Mouse (Mus musculus): ENCODE results near the gene Unc13d.
"Not testable (repeated sequence)": the region's sequence is repeated elsewhere in the genome, so short reads cannot be mapped to it uniquely, and the experiment has no call there.

Gene Unc13d

DNA sequence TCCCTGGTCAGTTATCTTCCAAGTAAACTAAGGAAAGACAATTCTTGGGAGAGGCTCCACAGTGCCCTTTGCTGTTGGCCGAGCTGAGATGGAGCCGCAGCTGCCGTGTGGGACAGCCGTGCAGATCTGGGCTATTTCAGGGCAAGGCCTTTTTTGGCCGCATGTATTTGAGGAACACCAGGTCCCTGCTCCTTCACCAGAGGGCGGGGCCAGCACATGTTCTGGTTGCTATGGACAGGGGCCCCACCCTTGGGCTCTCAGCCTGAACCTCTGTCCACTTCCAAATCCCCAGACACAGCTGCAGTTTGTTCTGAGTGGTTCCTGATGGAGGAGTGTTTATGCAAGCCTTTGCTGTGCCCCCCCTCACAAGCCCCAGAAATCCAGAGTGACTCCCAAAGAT, 22.6 kb upstream of the Unc13d start:
- no peak for DNase-seq (ENCODE audit: low spot score)

GRCm38 (mm10) chr11:116099462-116099861, 21.7 kb upstream of the Unc13d start:
- DNase-seq (ENCODE audit: low spot score) = no peak

DNA sequence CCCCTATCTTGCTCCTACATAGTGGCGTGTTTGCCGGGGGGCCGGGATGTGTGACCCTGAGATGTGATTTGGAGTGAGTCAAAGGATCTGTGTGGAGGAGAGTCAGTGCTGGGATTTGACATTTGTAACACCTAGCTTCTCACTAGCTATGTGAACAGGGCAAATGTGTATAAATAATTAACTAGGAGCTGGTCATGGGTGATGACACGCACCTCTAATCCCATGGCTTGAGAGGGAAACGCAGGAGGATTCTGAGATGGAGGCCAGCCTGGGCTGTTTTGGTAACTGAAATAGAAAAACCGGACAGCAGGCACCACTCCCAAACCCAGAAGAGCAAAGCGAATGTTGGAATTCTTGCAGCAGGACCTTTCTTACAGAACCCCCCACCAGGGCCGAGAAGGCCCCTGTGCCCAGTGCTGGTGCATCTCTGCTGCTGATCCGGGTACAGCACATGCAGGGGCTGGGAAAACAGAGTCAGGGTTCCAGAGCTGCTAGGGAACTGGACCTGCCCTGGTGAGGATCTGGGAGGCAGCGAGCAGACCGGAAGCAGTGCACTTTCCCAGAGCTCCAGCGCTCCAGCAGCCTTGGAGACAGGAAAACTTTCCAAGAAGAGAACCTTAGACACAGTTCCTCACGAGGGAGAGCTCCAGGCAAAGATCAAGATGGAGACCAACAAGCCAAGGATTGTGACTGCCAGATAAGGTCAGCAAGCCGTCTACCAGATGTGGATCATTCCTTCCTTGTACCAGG, 21.1 kb upstream of the Unc13d start:
- no peak for DNase-seq (ENCODE audit: low spot score)

GRCm38 (mm10) chr11:116096213-116097108, 18.7 kb upstream of the Unc13d start:
- no peak for DNase-seq (ENCODE audit: low spot score)

- peak; percentile 60 for DNase-seq (ENCODE audit: low spot score)
Observed at GRCm38 (mm10) chr11:116095573-116095972, 17.8 kb upstream of the Unc13d start.

- DNase-seq (ENCODE audit: low spot score) = no peak
Observed at GRCm38 (mm10) chr11:116093771-116094565, 16.2 kb upstream of the Unc13d start.

DNA sequence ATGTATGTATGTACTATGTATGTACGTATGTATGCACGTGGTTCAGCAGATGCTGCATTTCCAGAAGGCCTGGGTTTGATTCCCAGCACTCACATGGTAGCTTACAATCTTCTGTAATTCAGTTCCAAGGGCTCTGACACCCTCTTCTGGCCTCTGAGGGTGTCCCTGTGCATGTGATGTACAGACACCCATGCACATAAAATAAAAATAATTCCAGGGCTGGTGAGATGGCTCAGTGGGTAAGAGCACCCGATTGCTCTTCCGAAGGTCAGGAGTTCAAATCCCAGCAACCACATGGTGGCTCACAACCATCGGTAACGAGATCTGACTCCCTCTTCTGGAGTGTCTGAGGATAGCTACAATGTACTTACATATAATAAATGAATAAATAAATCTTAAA, 15.2 kb upstream of the Unc13d start:
- not testable (repeated sequence) for DNase-seq (ENCODE audit: low spot score)

DNA sequence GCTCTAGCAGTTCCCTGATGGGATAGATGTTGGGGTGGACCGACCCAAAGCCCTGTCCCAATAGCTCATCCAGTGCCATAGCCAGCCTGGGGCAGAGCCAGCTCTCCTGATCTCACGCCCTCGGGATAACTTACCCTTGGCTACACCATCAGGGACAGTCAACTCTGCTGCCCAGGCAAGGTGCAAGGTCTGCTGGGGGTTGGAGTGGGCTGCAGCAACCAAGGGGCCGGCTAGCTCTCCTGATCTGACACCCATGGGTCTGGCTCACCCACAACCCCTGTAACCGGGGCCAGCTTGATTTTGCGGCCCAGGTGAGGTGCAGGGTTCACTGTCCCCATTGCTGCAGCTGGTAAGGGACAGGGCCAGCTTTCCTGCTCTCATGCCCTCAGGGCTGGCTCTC, 13.8 kb upstream of the Unc13d start:
- DNase-seq (ENCODE audit: low spot score) = no peak

GRCm38 (mm10) chr11:116089545-116089944, 11.8 kb upstream of the Unc13d start:
- no peak for DNase-seq (ENCODE audit: low spot score)

DNA sequence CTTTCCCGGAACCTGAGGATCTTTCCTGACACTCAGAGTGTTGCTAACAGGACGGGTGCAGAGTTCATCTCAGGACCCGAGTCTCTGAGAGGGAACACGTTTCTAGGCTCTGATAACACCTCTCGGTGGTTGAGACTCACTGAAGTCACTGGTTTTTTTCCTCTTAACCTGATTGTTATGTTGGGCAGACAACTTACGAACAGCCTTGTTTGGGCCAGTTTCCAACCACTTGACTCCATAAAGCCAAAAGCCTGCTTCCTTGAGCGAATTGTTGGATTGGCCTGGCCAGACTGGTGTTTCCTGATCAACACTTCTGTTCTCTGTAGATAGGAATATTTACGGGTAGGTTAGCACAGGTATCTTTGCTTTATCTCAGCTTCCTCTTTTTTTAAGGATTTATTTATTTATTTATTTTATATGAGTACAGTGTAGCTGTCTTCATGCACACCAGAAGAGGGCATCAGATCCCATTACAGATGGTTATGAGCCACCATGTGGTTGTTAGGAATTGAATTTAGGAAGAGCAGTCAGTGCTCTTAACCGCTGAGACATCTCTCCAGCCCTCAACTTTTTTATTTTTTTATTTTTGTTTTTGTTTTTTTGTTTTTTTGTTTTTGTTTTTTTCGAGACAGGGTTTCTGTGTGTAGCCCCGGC, 11.1 kb upstream of the Unc13d start:
- no peak for DNase-seq (ENCODE audit: low spot score)

- no peak for DNase-seq (ENCODE audit: low spot score)
Observed at GRCm38 (mm10) chr11:116088188-116088587, 10.4 kb upstream of the Unc13d start.

DNA sequence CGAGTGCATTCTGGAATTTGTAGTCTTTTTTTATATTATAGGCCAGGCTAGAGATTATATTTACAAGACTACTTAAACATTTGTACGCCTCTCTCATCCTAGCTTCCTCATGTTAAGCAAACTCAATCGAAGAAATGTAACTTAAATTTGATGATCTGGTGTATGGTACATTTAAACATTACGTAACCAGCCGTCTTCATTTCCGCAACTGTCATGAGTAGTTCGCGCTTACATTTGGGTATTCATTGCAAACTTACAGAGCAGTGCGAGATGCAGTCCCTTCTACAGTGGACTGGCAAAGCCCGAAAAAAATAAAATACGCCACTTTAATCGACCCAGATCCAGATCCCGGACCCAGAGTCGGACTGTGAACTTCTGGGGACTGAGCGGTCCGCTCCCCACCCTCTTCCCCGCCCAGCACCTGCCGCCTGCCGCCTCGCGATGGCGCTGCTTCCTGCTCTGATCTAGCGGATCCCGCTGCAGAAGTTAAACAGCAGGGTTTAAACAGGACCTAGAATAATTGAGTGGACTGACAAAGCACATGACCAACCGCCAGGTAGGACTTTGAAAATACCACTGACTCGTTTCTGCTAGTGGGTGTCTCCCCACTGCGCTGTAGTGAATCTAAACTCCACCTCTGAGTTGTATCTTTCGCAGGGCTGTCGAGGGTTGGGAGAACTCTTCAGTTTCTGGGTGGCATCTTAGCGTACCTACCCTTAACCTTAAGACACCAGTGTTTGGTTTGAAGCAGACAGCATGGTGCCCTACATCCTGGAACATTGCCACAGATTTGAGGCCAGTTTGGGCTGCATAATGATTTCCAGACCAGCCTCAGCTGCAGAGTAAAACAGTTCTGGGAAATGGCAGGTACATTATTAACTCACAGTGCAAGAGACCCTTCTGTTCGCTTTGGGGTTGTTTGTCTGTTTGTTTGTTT, 9.7 kb upstream of the Unc13d start:
- peak; percentile 86 for DNase-seq (ENCODE audit: low spot score)

GRCm38 (mm10) chr11:116086258-116087193, 8.8 kb upstream of the Unc13d start, which contains the start of gene Wbp2:
Gene Wbp2 (minus strand): TSS chr11:116086995.
- peak; percentile 91 for DNase-seq (ENCODE audit: low spot score)

DNA sequence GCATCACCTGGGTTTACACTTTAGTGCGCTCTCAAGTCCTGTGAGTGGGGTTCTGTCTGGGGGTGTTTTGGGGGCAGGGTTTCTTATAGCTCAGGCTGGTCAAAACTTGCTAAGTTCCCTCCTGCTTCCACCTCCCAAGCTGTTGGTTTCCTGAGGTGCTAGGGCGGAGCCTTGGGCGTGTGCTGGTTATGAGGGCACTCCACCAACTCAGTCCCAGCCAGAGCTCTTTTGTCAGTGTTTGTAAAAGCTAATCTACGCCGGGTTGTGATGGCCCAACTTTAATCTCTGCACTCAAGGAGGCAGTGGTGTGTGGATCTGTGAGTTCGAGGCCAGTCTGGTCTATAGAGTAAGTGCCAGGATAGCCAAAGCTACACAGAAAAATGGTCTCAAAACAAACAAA, 6.4 kb upstream of the Unc13d start:
- no peak for DNase-seq (ENCODE audit: low spot score)

- DNase-seq (ENCODE audit: low spot score) = no peak
Observed at GRCm38 (mm10) chr11:116083096-116083672, 5.4 kb upstream of the Unc13d start.

- DNase-seq (ENCODE audit: low spot score) = no peak
Observed at GRCm38 (mm10) chr11:116081081-116081480, 3.3 kb upstream of the Unc13d start.

- DNase-seq (ENCODE audit: low spot score) = no peak
Observed at GRCm38 (mm10) chr11:116079511-116079910, 1.8 kb upstream of the Unc13d start.

DNA sequence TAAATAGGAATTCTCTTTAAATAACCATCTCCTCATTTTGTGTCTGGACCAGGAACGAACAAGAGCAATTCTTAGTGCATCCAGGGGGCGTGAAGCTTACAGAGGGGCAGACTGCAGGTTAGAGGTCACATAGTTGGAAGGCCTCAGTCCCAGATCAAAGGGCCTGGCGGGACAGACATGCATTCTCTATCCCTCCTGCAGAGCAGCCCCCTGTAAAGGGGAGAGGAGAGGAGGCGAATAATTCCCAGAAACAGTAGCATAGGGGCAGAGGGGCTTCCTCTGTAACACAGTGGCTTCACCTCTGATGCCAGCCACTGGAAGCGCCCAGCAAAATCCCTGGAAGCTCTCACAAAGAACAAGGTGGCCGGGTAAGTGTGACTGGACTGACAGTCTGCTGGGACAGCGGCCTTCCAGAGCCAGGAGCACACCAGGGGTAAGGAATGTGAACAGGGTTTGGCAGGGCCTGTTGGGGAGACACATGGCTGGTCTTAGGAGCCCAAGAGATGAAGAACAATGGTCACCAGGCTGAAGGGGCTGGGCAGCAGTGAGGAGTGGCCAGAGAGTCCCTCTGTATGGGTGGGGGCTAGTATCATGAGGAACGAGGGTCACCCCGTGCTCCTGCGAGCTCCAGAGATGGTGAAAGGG, 1.0 kb upstream of the Unc13d start:
- DNase-seq (ENCODE audit: low spot score) = no peak

GRCm38 (mm10) chr11:116078221-116078620, 460 bp upstream of the Unc13d start:
- DNase-seq (ENCODE audit: low spot score) = no peak
